Mouse (Mus musculus) limb, embryonic 14.5 days (tissue): Measurements from ENCODE around the gene Mnx1. TPM values are rescaled to one million over a fixed set of nuclear protein-coding genes. Genes with fewer than 3 reads are reported as not detected.

ENCODE experiments used
- ATAC-seq: fragments of 200-750 bp; cut with Nextera tagmentation; 2 replicates; pipeline ENCODE4 v1.8.0; 2017; ENCODE audit warnings: low read depth, moderate number of reproducible peaks, moderate TSS enrichment; ENCODE audit not compliant: low FRiP score
- DNase-seq: peaks from one replicate; pipeline ENCODE4 v3.0.0-alpha.2; 2015; ENCODE audit warnings: low spot score
- H3K27ac ChIP-seq: fragments of 300-500 bp; sonication (generic); replicated peaks from 2 replicates; pipeline ENCODE4 v1.5.1; 2014; ENCODE audit warnings: low read depth, mild to moderate bottlenecking, low read length, moderate library complexity, mixed read lengths
- H3K27me3 ChIP-seq: fragments of 300-500 bp; sonication (generic); 2 replicates; pipeline ENCODE4 v1.6.1; 2014; ENCODE audit warnings: low read length, mixed read lengths; ENCODE audit not compliant: control insufficient read depth, insufficient read depth
- H3K36me3 ChIP-seq: fragments of 300-500 bp; sonication (generic); 2 replicates; pipeline ENCODE4 v1.6.1; 2014; ENCODE audit warnings: mild to moderate bottlenecking, low read length, moderate library complexity, mixed read lengths; ENCODE audit not compliant: control insufficient read depth, insufficient read depth
- H3K4me1 ChIP-seq: fragments of 300-500 bp; sonication (generic); 2 replicates; pipeline ENCODE4 v1.6.1; 2014; ENCODE audit warnings: antibody characterized with exemption, low read length, mixed read lengths; ENCODE audit not compliant: control insufficient read depth, insufficient read depth
- H3K4me2 ChIP-seq: fragments of 300-500 bp; sonication (generic); replicated peaks from 2 replicates; pipeline ENCODE4 v1.6.1; 2014; ENCODE audit warnings: low read depth, mild to moderate bottlenecking, low read length, moderate library complexity; ENCODE audit not compliant: severe bottlenecking
- H3K4me3 ChIP-seq: fragments of 300-500 bp; sonication (generic); replicated peaks from 2 replicates; pipeline ENCODE4 v1.5.1; 2014; ENCODE audit warnings: low read length
- H3K9ac ChIP-seq: fragments of 300-500 bp; sonication (generic); 2 replicates; pipeline ENCODE4 v1.6.1; 2014; ENCODE audit warnings: mild to moderate bottlenecking, low read depth, low read length, moderate library complexity; ENCODE audit not compliant: severe bottlenecking
- H3K9me3 ChIP-seq: fragments of 300-500 bp; sonication (generic); 2 replicates; pipeline ENCODE4 v1.6.1; 2016; ENCODE audit warnings: low read length; ENCODE audit not compliant: control insufficient read depth
- POLR2A ChIP-seq: fragments of 200-500 bp; IDR thresholded peaks from 2 replicates; pipeline ENCODE4 v1.8.0; 2012; ENCODE audit warnings: inconsistent platforms, mild to moderate bottlenecking, moderate library complexity, borderline replicate concordance; ENCODE audit not compliant: insufficient read depth, insufficient read length; ENCODE audit errors: extremely low read depth
- WGBS: fragments of 180-500 bp; shearing (Covaris S2); extraction: QIAGEN DNeasy Blood & Tissue Kit; methylation state at CpG from one replicate; pipeline ENCODE4 v1.1.7; 2014; 5-methylcytosine and 5-hydroxymethylcytosine counted together
- polyA plus RNA-seq, 2 experiments: library from polyadenylated mRNA; depleted of rRNA in 1 of 2; stranded (reverse) in 1 of 2; unstranded in 1 of 2; fragments of >200 nt; fragmentation: Nextera tagmentation in 1 of 2; extraction: Ambion mirVana in 1 of 2; gene quantifications; 2 replicates each; pipeline versions ENCODE4 v1.2.1 to v1.2.3; 2012 to 2014

The Mnx1 gene
- polyA plus RNA-seq, 2 experiments, result 0.05 TPM; not detected in 1

GRCm38 (mm10) chr5:29471855-29472665 lies 6.2 kb downstream of the Mnx1 start:
- DNase-seq, result no peak
- H3K36me3 ChIP-seq, result no peaks in the 10 kb centered on the region
- H3K9ac ChIP-seq, result no peak overlapping the region
- H3K27ac ChIP-seq, result no peak overlapping the region
- no peak for ATAC-seq
- no peak overlapping the region for H3K4me3 ChIP-seq
- no peak overlapping the region for H3K4me2 ChIP-seq
- H3K27me3 ChIP-seq, result peaks cover 98% of the 10 kb centered on the region
- no peaks in the 10 kb centered on the region for H3K9me3 ChIP-seq
- TF ChIP-seq POLR2A, result no peak
- 3% methylated on average over 22 of the region's 22 CpGs for WGBS
- peaks cover 7% of the 10 kb centered on the region for H3K4me1 ChIP-seq

DNA sequence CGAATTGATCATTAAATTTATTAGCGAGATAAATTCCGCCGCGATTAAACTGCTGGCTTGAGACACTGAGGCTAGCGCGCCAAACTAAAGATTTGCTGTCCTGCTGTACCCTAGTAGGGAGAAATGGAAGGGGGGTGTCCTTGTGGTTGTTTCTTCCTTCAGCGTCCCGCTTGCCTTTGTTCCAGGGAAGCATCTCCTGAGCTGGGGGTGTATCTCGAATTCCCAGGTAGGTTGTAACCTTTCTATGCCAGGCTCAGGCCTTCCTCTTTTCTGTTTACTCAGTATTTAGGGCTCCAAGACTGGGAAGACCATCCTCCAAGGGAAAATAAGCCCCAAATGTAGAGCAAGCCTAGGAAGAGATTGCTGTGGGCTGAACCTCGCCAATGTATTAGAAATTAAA lies 6.9 kb downstream of the Mnx1 start:
- no peaks in the 10 kb centered on the region for H3K9me3 ChIP-seq
- 4% methylated on average over 11 of the region's 11 CpGs for WGBS
- DNase-seq, result no peak

GRCm38 (mm10) chr5:29470851-29471394 lies 7.3 kb downstream of the Mnx1 start:
- no peak overlapping the region for H3K4me2 ChIP-seq
- no peak for ATAC-seq
- no peak for TF ChIP-seq POLR2A
- H3K9ac ChIP-seq, result no peak overlapping the region
- 1% methylated on average over 20 of the region's 20 CpGs for WGBS
- H3K4me1 ChIP-seq, result peaks cover 7% of the 10 kb centered on the region
- H3K9me3 ChIP-seq, result no peaks in the 10 kb centered on the region
- no peak overlapping the region for H3K27ac ChIP-seq
- peaks cover 97% of the 10 kb centered on the region for H3K27me3 ChIP-seq
- DNase-seq, result no peak
- no peak overlapping the region for H3K4me3 ChIP-seq
- no peaks in the 10 kb centered on the region for H3K36me3 ChIP-seq

More for the DNA sequence above, 6.9 kb downstream of the Mnx1 start:
- no peak overlapping the region for H3K4me2 ChIP-seq
- TF ChIP-seq POLR2A, result no peak
- no peak overlapping the region for H3K4me3 ChIP-seq
- ATAC-seq, result no peak
- H3K36me3 ChIP-seq, result no peaks in the 10 kb centered on the region
- peaks cover 7% of the 10 kb centered on the region for H3K4me1 ChIP-seq
- H3K9ac ChIP-seq, result no peak overlapping the region
- peaks cover 97% of the 10 kb centered on the region for H3K27me3 ChIP-seq
- no peak overlapping the region for H3K27ac ChIP-seq

DNA sequence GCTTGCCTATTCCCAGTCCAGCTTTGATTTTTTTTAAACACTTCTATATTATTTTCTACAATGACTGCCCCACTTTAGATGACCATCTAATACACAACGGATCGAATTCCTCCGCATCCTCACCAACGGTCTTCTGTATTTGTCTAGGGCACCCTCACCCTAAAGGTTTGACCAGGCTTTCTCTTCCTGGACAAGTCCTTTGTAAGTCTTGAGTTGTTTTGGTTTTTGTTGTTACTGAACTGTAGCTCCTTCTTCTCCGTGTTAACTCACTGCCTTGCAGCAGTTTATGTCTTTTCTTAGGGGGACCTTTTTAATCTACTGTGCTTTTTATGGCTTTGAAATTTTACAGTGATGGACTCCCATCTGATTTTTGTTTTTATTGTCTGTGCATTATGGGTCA lies 8.0 kb downstream of the Mnx1 start:
- Histone ChIP-seq H3K36me3 (no peaks in the 10 kb centered on the region), H3K27ac (no peak overlapping the region), H3K9ac (no peak overlapping the region), H3K4me1 (peaks cover 7% of the 10 kb centered on the region), H3K9me3 (no peaks in the 10 kb centered on the region), H3K27me3 (peaks cover 94% of the 10 kb centered on the region), H3K4me2 (no peak overlapping the region), H3K4me3 (no peak overlapping the region)
- DNase-seq (no peak), ATAC-seq (no peak)
- no peak for TF ChIP-seq POLR2A
- 22% methylated on average over 5 of the region's 5 CpGs for WGBS

- TF ChIP-seq POLR2A, result no peak
- Histone ChIP-seq H3K4me2 (no peak overlapping the region), H3K9ac (no peak overlapping the region), H3K27me3 (peaks cover 86% of the 10 kb centered on the region), H3K27ac (no peak overlapping the region), H3K36me3 (no peaks in the 10 kb centered on the region), H3K9me3 (no peaks in the 10 kb centered on the region), H3K4me1 (peaks cover 7% of the 10 kb centered on the region), H3K4me3 (no peak overlapping the region)
- no peak for DNase-seq
- no peak for ATAC-seq
- WGBS, result 12% methylated on average over 4 of the region's 4 CpGs
Observed at GRCm38 (mm10) chr5:29469501-29469900, 8.8 kb downstream of the Mnx1 start.
